Mouse (Mus musculus): ENCODE results near the gene Brpf3. TPM values are rescaled to one million over a fixed set of nuclear protein-coding genes. Genes with fewer than 3 reads are reported as not detected.

The Brpf3 gene
- polyA plus RNA-seq, 1 experiment = 134 TPM

DNA sequence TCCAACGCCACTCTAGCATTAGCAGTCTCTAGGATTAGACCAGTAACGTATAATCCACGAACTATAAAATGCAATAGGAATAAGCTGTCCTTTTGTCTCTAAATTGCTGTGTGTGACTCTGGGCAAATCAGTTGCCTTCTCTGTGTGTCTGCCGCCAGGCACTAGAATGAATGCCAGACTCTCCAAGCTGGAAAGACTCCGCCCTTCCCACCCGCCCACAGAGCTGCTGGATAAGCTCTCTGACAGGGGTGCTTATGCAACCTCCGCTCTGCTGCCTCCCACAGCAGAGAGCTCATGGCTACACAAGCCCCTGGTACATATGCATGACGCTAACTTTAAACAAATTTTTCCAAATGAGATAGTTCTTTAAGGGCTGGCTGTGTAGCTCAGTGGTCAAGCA is 74.4 kb downstream of the Brpf3 start:
- TF ChIP-seq POLR2A (IDR thresholded peaks at IDR 0.05; ENCODE audit: control insufficient read depth, low read depth, low read length) (no peak), CTCF (IDR thresholded peaks at IDR 0.05; ENCODE audit: control insufficient read depth, insufficient read depth, insufficient replicate concordance, low read depth, low read length) (no peak)
- Histone ChIP-seq H3K27ac (ENCODE audit: control insufficient read depth, insufficient read depth, low read depth, low read length) (no peak overlapping the region; the same call in 1 of the 2 replicates), H3K36me3 (ENCODE audit: control insufficient read depth, insufficient read depth, low read length) (no peaks in the 10 kb centered on the region), H3K4me1 (ENCODE audit: control insufficient read depth, insufficient read depth, low read length) (peaks cover 7% of the 10 kb centered on the region; the same call in 1 of the 2 replicates), H3K4me3 (ENCODE audit: control insufficient read depth, low read depth, low read length) (no peak overlapping the region), H3K27me3 (ENCODE audit: control insufficient read depth, insufficient read depth, low read length) (no peaks in the 10 kb centered on the region)

DNA sequence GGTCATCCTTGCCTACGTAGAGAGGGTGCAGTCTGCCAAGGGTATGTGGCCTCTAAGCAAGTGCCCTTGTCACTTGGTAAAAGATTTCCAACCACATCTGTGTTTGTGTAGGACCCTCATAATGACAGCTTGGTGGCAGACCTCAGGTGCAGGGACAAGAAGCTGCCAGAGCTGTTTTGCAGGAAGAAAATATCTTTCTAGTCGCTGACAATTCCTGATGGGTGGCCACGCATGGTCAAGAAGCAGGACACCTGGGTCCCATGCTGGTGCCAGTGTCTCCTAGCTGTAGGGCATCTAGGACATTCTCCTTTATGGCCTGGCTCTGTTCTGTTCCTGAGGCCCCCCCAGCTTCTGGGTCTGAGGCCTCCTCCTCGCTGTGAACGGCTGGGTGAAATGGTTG is 75.4 kb downstream of the Brpf3 start:
- Histone ChIP-seq H3K4me3 (ENCODE audit: control insufficient read depth, low read depth, low read length) (no peak overlapping the region), H3K27ac (ENCODE audit: control insufficient read depth, insufficient read depth, low read depth, low read length) (no peak overlapping the region), H3K4me1 (ENCODE audit: control insufficient read depth, insufficient read depth, low read length) (peaks cover 11% of the 10 kb centered on the region), H3K27me3 (ENCODE audit: control insufficient read depth, insufficient read depth, low read length) (no peaks in the 10 kb centered on the region), H3K36me3 (ENCODE audit: control insufficient read depth, insufficient read depth, low read length) (no peaks in the 10 kb centered on the region)
- TF ChIP-seq POLR2A (IDR thresholded peaks at IDR 0.05; ENCODE audit: control insufficient read depth, low read depth, low read length) (no peak), CTCF (IDR thresholded peaks at IDR 0.05; ENCODE audit: control insufficient read depth, insufficient read depth, insufficient replicate concordance, low read depth, low read length) (no peak)

DNA sequence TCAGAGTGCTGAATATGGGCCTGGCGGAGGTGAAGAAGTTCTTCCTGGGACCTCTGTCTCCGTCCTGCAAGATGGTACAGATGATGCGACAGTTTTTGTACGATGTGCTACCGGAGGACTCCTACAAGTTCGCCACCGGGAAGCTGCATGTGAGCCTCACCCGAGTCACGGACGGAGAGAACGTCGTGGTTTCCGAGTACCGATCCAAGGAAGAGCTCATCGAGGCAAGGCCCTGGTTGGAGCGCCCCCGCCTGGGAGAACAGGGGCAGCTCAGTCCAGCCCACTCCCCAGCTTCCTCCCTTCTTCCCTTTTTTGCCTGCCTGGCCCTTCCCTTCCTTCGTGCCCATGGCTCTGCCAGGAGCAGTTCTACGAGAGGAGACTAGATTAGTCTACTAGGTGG is 75.9 kb downstream of the Brpf3 start:
- H3K4me1 ChIP-seq (ENCODE audit: control insufficient read depth, insufficient read depth, low read length) = peaks cover 14% of the 10 kb centered on the region
- no peaks in the 10 kb centered on the region for H3K27me3 ChIP-seq (ENCODE audit: control insufficient read depth, insufficient read depth, low read length)
- H3K36me3 ChIP-seq (ENCODE audit: control insufficient read depth, insufficient read depth, low read length) = no peaks in the 10 kb centered on the region
- H3K4me3 ChIP-seq (ENCODE audit: control insufficient read depth, low read depth, low read length) = peak overlapping the region; percentile 40; the same call in 1 of the 2 replicates
- peak; percentile 51; the same call in 1 of the 2 replicates for TF ChIP-seq CTCF (IDR thresholded peaks at IDR 0.05; ENCODE audit: control insufficient read depth, insufficient read depth, insufficient replicate concordance, low read depth, low read length)
- no peak for TF ChIP-seq POLR2A (IDR thresholded peaks at IDR 0.05; ENCODE audit: control insufficient read depth, low read depth, low read length)
- no peak overlapping the region for H3K27ac ChIP-seq (ENCODE audit: control insufficient read depth, insufficient read depth, low read depth, low read length)

DNA sequence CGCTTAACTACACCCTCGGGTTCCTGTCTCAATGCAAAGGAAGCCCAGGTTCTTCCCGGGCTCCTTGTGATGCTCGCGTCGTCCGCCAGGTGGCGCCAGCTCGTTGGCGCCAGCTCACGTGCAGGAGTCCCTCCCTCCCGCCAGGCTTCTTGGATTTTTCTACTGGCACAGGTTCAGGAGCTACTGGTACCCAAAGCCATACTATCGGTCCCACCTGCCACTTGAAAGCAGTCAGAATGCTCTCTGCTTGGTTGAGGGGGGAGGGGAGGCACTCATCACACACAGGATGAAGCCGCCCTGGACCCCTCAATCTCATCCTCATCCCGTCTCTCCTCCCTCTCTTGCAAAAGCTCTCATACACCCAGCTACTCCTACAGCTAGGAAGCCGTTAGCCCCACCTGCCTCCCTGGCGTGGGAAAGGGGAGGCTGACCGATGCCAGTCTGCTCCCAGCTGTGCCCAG is 79.1 kb downstream of the Brpf3 start:
- H3K36me3 ChIP-seq (ENCODE audit: control insufficient read depth, insufficient read depth, low read length) = no peaks in the 10 kb centered on the region
- TF ChIP-seq CTCF (IDR thresholded peaks at IDR 0.05; ENCODE audit: control insufficient read depth, insufficient read depth, insufficient replicate concordance, low read depth, low read length) = peak; percentile 95
- no peak for TF ChIP-seq POLR2A (IDR thresholded peaks at IDR 0.05; ENCODE audit: control insufficient read depth, low read depth, low read length)
- no peaks in the 10 kb centered on the region for H3K27me3 ChIP-seq (ENCODE audit: control insufficient read depth, insufficient read depth, low read length)
- peaks cover 28% of the 10 kb centered on the region for H3K4me1 ChIP-seq (ENCODE audit: control insufficient read depth, insufficient read depth, low read length)
- H3K4me3 ChIP-seq (ENCODE audit: control insufficient read depth, low read depth, low read length) = peak overlapping the region; percentile 18; the same call in 1 of the 2 replicates
- H3K27ac ChIP-seq (ENCODE audit: control insufficient read depth, insufficient read depth, low read depth, low read length) = no peak overlapping the region

DNA sequence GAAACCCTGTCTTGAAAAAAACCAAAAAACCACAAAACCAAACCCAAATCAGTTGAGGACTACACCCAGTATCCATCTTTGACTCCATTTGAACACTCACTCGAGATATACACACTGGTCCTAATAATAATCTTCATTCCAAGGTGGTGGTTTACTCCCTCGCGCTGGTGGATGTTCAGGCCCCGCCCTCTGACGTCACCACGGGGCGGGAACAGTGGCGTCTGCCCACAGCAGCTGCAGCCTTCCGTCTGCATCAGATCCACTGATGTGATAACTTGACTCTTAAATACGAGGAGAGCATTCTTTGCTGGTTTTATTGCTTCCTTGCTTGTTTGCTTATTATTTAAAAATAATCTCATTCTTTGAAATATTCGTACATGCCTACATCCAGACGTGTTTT is 81.4 kb downstream of the Brpf3 start:
- H3K36me3 ChIP-seq (ENCODE audit: control insufficient read depth, insufficient read depth, low read length) = no peaks in the 10 kb centered on the region
- TF ChIP-seq POLR2A (IDR thresholded peaks at IDR 0.05; ENCODE audit: control insufficient read depth, low read depth, low read length) (no peak), CTCF (IDR thresholded peaks at IDR 0.05; ENCODE audit: control insufficient read depth, insufficient read depth, insufficient replicate concordance, low read depth, low read length) (no peak)
- peaks cover 27% of the 10 kb centered on the region for H3K4me1 ChIP-seq (ENCODE audit: control insufficient read depth, insufficient read depth, low read length)
- no peak overlapping the region for H3K27ac ChIP-seq (ENCODE audit: control insufficient read depth, insufficient read depth, low read depth, low read length)
- H3K27me3 ChIP-seq (ENCODE audit: control insufficient read depth, insufficient read depth, low read length) = no peaks in the 10 kb centered on the region
- 0 out of 2 replicates have a peak overlapping the region, but pooled peaks have one; percentile 1 for H3K4me3 ChIP-seq (ENCODE audit: control insufficient read depth, low read depth, low read length)

DNA sequence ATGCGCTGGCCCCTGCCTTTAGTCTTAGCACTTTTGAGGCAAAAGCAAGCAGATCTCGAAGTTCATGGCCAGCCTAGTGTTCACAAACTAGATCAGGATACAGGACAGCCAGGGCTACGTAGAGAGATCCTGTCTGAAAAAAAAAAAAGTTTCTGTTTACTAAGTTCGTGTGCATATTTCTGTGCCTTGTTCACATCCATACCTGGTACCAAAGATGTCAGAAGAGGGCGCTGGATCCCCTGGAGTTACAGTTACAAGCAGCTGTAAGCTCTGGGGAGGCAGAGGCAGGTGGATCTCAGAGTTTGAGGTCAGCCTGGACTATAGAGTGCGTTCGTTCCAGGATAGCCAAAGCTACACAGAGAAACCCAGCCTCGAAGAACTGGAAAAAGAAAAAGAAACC is 81.9 kb downstream of the Brpf3 start:
- Histone ChIP-seq H3K4me3 (ENCODE audit: control insufficient read depth, low read depth, low read length) (no peak overlapping the region), H3K27ac (ENCODE audit: control insufficient read depth, insufficient read depth, low read depth, low read length) (no peak overlapping the region), H3K27me3 (ENCODE audit: control insufficient read depth, insufficient read depth, low read length) (no peaks in the 10 kb centered on the region), H3K36me3 (ENCODE audit: control insufficient read depth, insufficient read depth, low read length) (no peaks in the 10 kb centered on the region), H3K4me1 (ENCODE audit: control insufficient read depth, insufficient read depth, low read length) (peaks cover 27% of the 10 kb centered on the region)
- no peak for TF ChIP-seq CTCF (IDR thresholded peaks at IDR 0.05; ENCODE audit: control insufficient read depth, insufficient read depth, insufficient replicate concordance, low read depth, low read length)
- TF ChIP-seq POLR2A (IDR thresholded peaks at IDR 0.05; ENCODE audit: control insufficient read depth, low read depth, low read length) = no peak

DNA sequence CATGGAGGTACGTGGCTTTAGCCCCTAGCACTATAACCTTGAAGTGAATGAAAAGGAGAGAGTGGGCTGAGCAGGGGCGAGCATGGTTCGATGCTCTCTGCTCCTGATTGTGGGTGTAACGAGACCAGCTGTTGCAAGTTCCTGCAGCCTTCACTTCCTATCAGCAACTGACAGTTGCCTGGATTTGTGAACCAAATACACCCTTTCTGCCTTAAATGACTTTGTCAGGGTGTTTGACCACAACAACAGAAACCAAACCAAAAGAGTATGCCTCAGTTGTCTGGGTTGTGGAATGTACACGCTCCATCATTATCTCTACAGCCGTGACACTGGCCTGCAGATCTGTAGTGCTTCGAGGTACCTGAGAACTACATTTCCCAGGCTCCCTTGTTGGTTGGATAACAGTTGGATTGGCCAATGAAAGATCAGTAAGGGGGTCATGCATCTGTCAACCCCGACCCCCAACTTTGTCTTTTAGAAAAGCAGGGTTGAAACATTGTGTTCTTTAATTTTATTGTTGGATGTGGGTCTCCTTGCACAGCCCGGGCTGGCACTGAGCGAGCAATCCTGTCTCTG is 83.1 kb downstream of the Brpf3 start:
- no peak overlapping the region for H3K4me3 ChIP-seq (ENCODE audit: control insufficient read depth, low read depth, low read length)

More for the DNA sequence above, 83.1 kb downstream of the Brpf3 start:
- no peak for TF ChIP-seq POLR2A (IDR thresholded peaks at IDR 0.05; ENCODE audit: control insufficient read depth, low read depth, low read length)
- TF ChIP-seq CTCF (IDR thresholded peaks at IDR 0.05; ENCODE audit: control insufficient read depth, insufficient read depth, insufficient replicate concordance, low read depth, low read length) = no peak
- Histone ChIP-seq H3K36me3 (ENCODE audit: control insufficient read depth, insufficient read depth, low read length) (no peaks in the 10 kb centered on the region), H3K27me3 (ENCODE audit: control insufficient read depth, insufficient read depth, low read length) (no peaks in the 10 kb centered on the region), H3K27ac (ENCODE audit: control insufficient read depth, insufficient read depth, low read depth, low read length) (no peak overlapping the region), H3K4me1 (ENCODE audit: control insufficient read depth, insufficient read depth, low read length) (peaks cover 27% of the 10 kb centered on the region)
